Mouse (Mus musculus): ENCODE data around the gene Cope.

GRCm38 (mm10) chr8:70281001-70281400, 21.3 kb upstream of the Cope start:
- TF ChIP-seq CTCF (IDR thresholded peaks at IDR 0.05; ENCODE audit: control insufficient read depth, insufficient read depth, low read length) (no peak), POLR2A (IDR thresholded peaks at IDR 0.05; ENCODE audit: borderline replicate concordance, control insufficient read depth, low read depth, low read length) (no peak)

Data from bone marrow, adult 2 months (tissue).